Mouse (Mus musculus): ENCODE data around the gene Dmap1. TPM values are rescaled to one million over a fixed set of nuclear protein-coding genes. Genes with fewer than 3 reads are reported as not detected.

The Dmap1 gene
- total and polyA plus RNA-seq, 3 experiments = 39.3 to 43.4 (median 39.3) TPM

DNA sequence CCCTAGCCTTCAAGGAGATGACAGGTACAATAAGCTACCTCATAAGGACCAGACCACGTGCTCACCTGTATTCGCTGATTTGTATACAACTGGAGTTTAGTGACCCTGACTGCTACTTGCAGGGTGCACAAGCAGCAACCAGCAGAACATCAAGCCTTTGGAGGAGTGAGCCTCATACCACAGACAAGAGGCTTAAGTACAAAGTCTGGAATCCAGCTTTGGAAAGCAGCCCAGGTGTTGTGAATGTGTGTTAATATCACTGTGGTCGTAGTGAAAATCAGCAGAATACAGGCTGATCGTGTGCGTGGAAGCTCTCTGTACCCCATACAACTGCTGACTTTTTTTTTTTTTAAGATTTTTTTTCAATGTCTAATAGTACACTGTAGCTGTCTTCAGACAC lies 22.1 kb downstream of the Dmap1 start:
- Histone ChIP-seq H3K36me3 (replicated peaks in 1 of 2; ENCODE audit: control insufficient read depth in 1 of 2, insufficient read depth in 1 of 2, low read length in 1 of 2) (peaks cover 0 to 63% of the 10 kb centered on the region in 2 experiments), H3K4me3 (replicated peaks in 1 of 3; ENCODE audit: low read depth in 2 of 3, low read length in 2 of 3, poor library complexity in 1 of 3) (no peak overlapping the region), H3K27ac (ENCODE audit: insufficient read depth, low read depth) (no peak overlapping the region), H3K27me3 (replicated peaks) (no peaks in the 10 kb centered on the region), H3K9ac (ENCODE audit: insufficient read depth, low read depth) (no peak overlapping the region), H3K79me2 (replicated peaks; ENCODE audit: control insufficient read depth, extremely low read depth, insufficient read depth, poor library complexity, severe bottlenecking) (no peaks in the 10 kb centered on the region), H3K4me1 (ENCODE audit: control insufficient read depth in 1 of 2, insufficient read depth in 2 of 2) (peaks cover 0 to 33% of the 10 kb centered on the region in 2 experiments; a peak in 2 of 4 replicates), H3K9me3 (replicated peaks; ENCODE audit: low read length) (no peaks in the 10 kb centered on the region), H3K4me2 (ENCODE audit: insufficient read depth, low read depth, poor library complexity, severe bottlenecking) (no peak overlapping the region)
- DNase-seq (ENCODE audit: extremely low read depth) = no peak
- in situ Hi-C loops (cut with MboI; ENCODE audit: low pct_ligation_motif_present, low pct_unique_long_range_greater_than_20kb, low sequenced_read_pairs) = no loop called here
- dilution Hi-C loops (cut with MboI; ENCODE audit: extremely low pct_ligation_motif_present, extremely low pct_unique_long_range_greater_than_20kb, low sequenced_read_pairs) = no loop called here
- TF ChIP-seq CHD1 (IDR thresholded peaks at IDR 0.05; ENCODE audit: low read depth, low read length) (no peak), ELF1 (IDR thresholded peaks at IDR 0.05; ENCODE audit: low read depth, low read length) (no peak), NELFE (IDR thresholded peaks at IDR 0.05; ENCODE audit: low read depth, low read length) (no peak), POLR2A (IDR thresholded peaks at IDR 0.05; ENCODE audit: low read depth, low read length) (no peak), ZNF384 (IDR thresholded peaks at IDR 0.05; ENCODE audit: low read depth, low read length) (no peak), MAFK (IDR thresholded peaks at IDR 0.05; ENCODE audit: insufficient replicate concordance, low read length) (no peak), MXI1 (IDR thresholded peaks at IDR 0.05; ENCODE audit: low read depth, low read length) (no peak), JUN (IDR thresholded peaks at IDR 0.05; ENCODE audit: insufficient read depth, low read depth, low read length) (no peak), CHD2 (IDR thresholded peaks at IDR 0.05; ENCODE audit: low read length) (no peak), SIN3A (IDR thresholded peaks at IDR 0.05; ENCODE audit: low read length) (no peak), SMC3 (IDR thresholded peaks at IDR 0.05; ENCODE audit: low read depth, low read length) (no peak), CTCF (conservative IDR thresholded peaks at IDR 0.05 in 1 of 2, IDR thresholded peaks at IDR 0.05 in 1 of 2; ENCODE audit: low read depth in 2 of 2, low read length in 2 of 2) (no peak), TBP (conservative IDR thresholded peaks at IDR 0.05; ENCODE audit: low read depth, low read length) (no peak), UBTF (IDR thresholded peaks at IDR 0.05; ENCODE audit: low read depth, low read length) (no peak), BHLHE40 (IDR thresholded peaks at IDR 0.05; ENCODE audit: low read depth, low read length) (no peak), RAD21 (IDR thresholded peaks at IDR 0.05; ENCODE audit: low read depth, low read length) (no peak)

DNA sequence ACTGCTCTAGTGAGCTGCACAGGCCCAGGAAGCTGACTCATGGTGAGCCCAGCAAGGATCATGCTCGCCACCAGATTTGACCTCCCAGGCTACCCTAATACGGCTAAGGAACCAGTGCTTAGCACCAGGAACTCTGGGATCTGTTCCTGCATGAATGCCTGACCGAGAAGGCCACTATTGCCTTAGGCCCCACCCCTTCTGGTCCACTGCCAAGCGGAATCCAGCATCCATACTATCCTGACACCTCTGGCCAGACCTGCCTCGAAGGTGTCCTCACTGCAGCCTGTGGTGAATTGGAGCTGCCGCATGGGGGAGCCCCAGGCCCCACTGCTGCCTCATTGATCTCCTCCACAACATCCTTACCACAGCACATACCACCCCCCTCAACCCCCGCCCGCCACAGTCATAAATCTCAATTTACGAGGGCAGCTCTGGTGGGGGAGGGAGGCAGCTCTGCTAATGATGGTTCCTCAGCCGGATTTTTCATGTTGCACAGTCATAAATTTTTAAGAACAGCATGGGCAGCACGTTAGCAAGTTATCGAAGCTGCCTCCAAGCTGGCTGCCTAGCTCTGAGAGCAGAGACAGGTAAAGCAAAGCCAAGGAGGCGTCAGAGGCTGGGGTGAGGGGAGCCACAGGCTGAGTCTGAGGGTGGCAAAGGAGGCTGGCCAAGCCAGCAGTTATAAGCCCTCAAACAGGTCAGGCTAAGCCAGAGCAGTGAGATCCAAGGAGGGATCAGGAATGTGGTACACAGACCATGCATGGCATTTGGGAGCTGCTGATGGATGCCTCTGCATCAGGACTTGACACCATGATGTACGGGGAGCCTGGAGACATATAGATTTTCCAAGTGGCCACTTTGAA lies 23.3 kb downstream of the Dmap1 start:
- Histone ChIP-seq H3K9ac (ENCODE audit: insufficient read depth, low read depth) (no peak overlapping the region), H3K79me2 (replicated peaks; ENCODE audit: control insufficient read depth, extremely low read depth, insufficient read depth, poor library complexity, severe bottlenecking) (no peaks in the 10 kb centered on the region), H3K4me2 (ENCODE audit: insufficient read depth, low read depth, poor library complexity, severe bottlenecking) (no peak overlapping the region), H3K9me3 (replicated peaks; ENCODE audit: low read length) (no peaks in the 10 kb centered on the region), H3K27ac (ENCODE audit: insufficient read depth, low read depth) (no peak overlapping the region), H3K36me3 (replicated peaks in 1 of 2; ENCODE audit: control insufficient read depth in 1 of 2, insufficient read depth in 1 of 2, low read length in 1 of 2) (peaks cover 0 to 61% of the 10 kb centered on the region in 2 experiments), H3K4me3 (replicated peaks in 1 of 3; ENCODE audit: low read depth in 2 of 3, low read length in 2 of 3, poor library complexity in 1 of 3) (no peak overlapping the region), H3K27me3 (replicated peaks) (no peaks in the 10 kb centered on the region), H3K4me1 (ENCODE audit: control insufficient read depth in 1 of 2, insufficient read depth in 2 of 2) (peaks cover 6 to 45% of the 10 kb centered on the region in 2 experiments; a peak in 3 of 4 replicates)
- DNase-seq (ENCODE audit: extremely low read depth) = no peak
- in situ Hi-C loops (cut with MboI; ENCODE audit: low pct_ligation_motif_present, low pct_unique_long_range_greater_than_20kb, low sequenced_read_pairs) = loop anchor here (10.0 kb wide), 1 partner anchor 334 kb away; no protein-coding TSS in a partner anchor
- dilution Hi-C loops (cut with MboI; ENCODE audit: extremely low pct_ligation_motif_present, extremely low pct_unique_long_range_greater_than_20kb, low sequenced_read_pairs) = no loop called here
- TF ChIP-seq SIN3A (IDR thresholded peaks at IDR 0.05; ENCODE audit: low read length) (no peak), CHD1 (IDR thresholded peaks at IDR 0.05; ENCODE audit: low read depth, low read length) (no peak), POLR2AphosphoS2 (IDR thresholded peaks at IDR 0.05; ENCODE audit: low read depth, low read length) (no peak), SMC3 (IDR thresholded peaks at IDR 0.05; ENCODE audit: low read depth, low read length) (0 out of 2 replicates have a peak, but pooled peaks have one; percentile 15), CTCF (conservative IDR thresholded peaks at IDR 0.05 in 1 of 2, IDR thresholded peaks at IDR 0.05 in 1 of 2; ENCODE audit: low read depth in 2 of 2, low read length in 2 of 2) (peak in 1 of 2 experiments; percentile 40; a peak in 2 of 4 replicates), ETS1 (conservative IDR thresholded peaks at IDR 0.05; ENCODE audit: low read depth, low read length) (no peak), KAT2A (IDR thresholded peaks at IDR 0.05; ENCODE audit: insufficient replicate concordance, low read length) (no peak), RAD21 (IDR thresholded peaks at IDR 0.05; ENCODE audit: low read depth, low read length) (no peak), RCOR1 (conservative IDR thresholded peaks at IDR 0.05; ENCODE audit: low read depth, low read length) (no peak), BHLHE40 (IDR thresholded peaks at IDR 0.05; ENCODE audit: low read depth, low read length) (no peak), NRF1 (IDR thresholded peaks at IDR 0.05; ENCODE audit: low read depth, low read length) (no peak), ZNF384 (IDR thresholded peaks at IDR 0.05; ENCODE audit: low read depth, low read length) (no peak)
